ENCODE assay signal across 1 mouse cellular context in the genomic region with DNA sequence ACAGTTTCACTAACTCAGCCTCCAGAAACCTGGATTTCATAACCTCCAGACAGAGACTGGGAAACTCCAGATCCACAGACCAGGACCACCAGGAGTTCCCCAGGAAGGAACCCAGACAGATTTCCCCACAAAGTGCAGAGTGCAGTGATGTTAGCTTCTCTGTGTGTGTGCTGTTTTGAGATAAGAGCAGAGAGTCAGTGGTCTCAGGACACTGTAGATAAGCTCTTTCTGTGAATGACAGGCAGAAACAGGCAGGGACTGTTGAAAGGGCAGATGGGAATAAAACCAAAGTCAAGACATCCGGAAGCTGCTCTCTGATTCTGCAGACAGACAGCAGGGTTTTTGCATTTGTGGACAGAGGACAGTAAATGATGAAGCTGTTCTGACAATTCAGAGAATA.
A peak's percentile ranks its signal among the peaks of the same experiment; 100 is the strongest.
TF ChIP-seq lines count a peak whose summit lies in the region.

No protein-coding gene starts in this region.

TF ChIP-seq in MEL, 35 proteins besides CTCF, POLR2A, EP300 and RAD21 (continued from another document):
- TF ChIP-seq RCOR1 (IDR thresholded peaks at IDR 0.05; ENCODE audit: low read depth, low read length): peak; percentile 89
TF ChIP-seq in MEL: peak in this region for 5.
